Mouse (Mus musculus): Measurements from ENCODE around the gene Bag3.

DNA sequence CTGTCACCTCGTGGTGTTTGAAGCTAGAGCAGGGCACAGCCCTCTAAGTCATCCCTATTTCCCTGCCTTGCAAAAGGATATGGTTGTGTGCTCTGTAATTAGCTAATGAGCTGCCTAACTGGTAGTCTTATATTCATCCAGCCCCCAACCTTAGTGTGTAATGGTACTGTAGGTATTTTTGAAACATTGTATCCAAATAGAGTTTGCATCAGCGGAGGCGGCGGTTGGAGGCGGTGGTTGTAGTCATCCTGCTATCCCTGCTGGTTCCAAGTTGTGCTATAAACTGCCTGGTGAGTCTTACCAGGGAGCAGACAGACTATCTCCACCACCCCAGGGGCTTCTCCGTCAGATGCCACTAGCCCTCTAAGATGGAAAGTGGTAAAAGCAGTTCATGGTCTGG lies 19.3 kb upstream of the Bag3 start:
- TF ChIP-seq EP300 (IDR thresholded peaks at IDR 0.05; ENCODE audit: insufficient read depth, low read depth, low read length) (no peak), CTCF (IDR thresholded peaks at IDR 0.05) (no peak)
